Mouse (Mus musculus) megakaryocyte, embryonic 14.5 days (primary cell): ENCODE measurements around the gene Bag6.

Source experiments
- FLI1 ChIP-seq: IDR thresholded peaks from 2 replicates; pipeline ENCODE4 v1.6.1; 2012; ENCODE audit warnings: low read length, inconsistent platforms, mixed read lengths
- GATA1 ChIP-seq: IDR thresholded peaks from 3 replicates; pipeline ENCODE4 v1.6.1; 2012; ENCODE audit warnings: mixed read lengths, low read length, inconsistent platforms, borderline replicate concordance

DNA sequence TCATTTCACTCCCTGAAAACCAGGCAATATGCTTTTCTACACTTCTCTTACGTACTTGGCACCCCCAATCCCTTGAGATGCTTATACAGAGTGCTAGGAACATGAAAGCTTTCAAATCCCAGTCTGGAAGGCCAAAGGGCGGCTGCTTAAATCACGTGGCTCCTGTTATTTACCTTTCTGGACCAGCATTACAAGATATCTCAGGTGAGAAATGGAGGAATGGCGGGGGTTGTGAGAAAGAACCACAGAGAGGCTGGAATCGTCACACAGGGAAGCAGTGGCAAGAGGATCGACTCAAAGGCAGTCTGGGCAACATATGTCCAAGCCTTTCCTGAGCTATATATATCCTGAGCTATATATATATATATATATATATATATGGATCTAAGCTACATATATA is 9.4 kb upstream of the Bag6 start:
- TF ChIP-seq GATA1: no peak
- no peak for TF ChIP-seq FLI1
